Mouse (Mus musculus) myocyte (in vitro differentiated cells): ENCODE data around the gene D3Ertd254e.

ENCODE experiments used
- CEBPB ChIP-seq: IDR thresholded peaks from 2 replicates; pipeline ENCODE4 v1.6.1; 2011; ENCODE audit warnings: mild to moderate bottlenecking, moderate library complexity; ENCODE audit not compliant: poor library complexity, insufficient read depth, severe bottlenecking
- MAX ChIP-seq: IDR thresholded peaks from one replicate; pipeline ENCODE4 v1.6.1; 2011; ENCODE audit warnings: low read depth, mild to moderate bottlenecking, control low read depth
- MYOG ChIP-seq, 3 experiments: IDR thresholded peaks; one replicate each; pipeline ENCODE4 v1.6.1; 2011; ENCODE audit warnings: control low read depth in 2 of 3, low read depth in 2 of 3, mild to moderate bottlenecking in 2 of 3; ENCODE audit not compliant: insufficient read length in 2 of 3, control insufficient read depth in 1 of 3, insufficient read depth in 1 of 3
- POLR2A ChIP-seq: IDR thresholded peaks from one replicate; pipeline ENCODE4 v1.6.1; 2011; ENCODE audit warnings: low read depth, mild to moderate bottlenecking, control low read depth, moderate library complexity; ENCODE audit not compliant: insufficient read length
- POLR2AphosphoS2 ChIP-seq: IDR thresholded peaks from one replicate; pipeline ENCODE4 v1.6.1; 2011; ENCODE audit warnings: low read depth, control low read depth; ENCODE audit not compliant: insufficient read length
- TCF12 ChIP-seq: IDR thresholded peaks from one replicate; pipeline ENCODE4 v1.6.1; 2011; ENCODE audit warnings: mild to moderate bottlenecking, control low read depth; ENCODE audit not compliant: poor library complexity, insufficient read depth, severe bottlenecking
- TCF3 ChIP-seq: IDR thresholded peaks from one replicate; pipeline ENCODE4 v1.6.1; 2011; ENCODE audit warnings: low read depth, control low read depth; ENCODE audit not compliant: insufficient read length
- USF1 ChIP-seq: IDR thresholded peaks from one replicate; pipeline ENCODE4 v1.6.1; 2011; ENCODE audit warnings: low read depth, mild to moderate bottlenecking, control low read depth, moderate library complexity

DNA sequence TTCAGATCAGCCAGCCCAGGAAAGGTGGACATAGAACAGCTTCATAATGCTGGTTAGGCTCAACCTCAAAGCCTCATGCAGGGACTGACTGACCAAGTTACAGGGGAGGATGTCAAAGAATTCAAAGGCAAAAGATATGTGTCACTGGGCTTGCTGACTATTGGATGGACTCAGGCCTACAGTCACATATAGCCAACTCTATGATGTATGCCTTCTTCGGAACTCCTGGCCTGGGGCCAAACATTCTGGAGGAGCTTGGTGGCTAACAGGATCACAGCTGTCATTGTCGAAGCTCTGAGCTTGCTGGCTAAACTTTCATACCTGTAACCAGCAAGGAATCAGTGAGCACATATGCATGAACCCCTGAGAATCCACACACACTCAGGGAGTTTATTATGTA, 60.1 kb downstream of the D3Ertd254e start:
- TF ChIP-seq POLR2A = no peak
- no peak for TF ChIP-seq MAX
- TF ChIP-seq TCF12 = no peak
- TF ChIP-seq USF1 = no peak
- TF ChIP-seq POLR2AphosphoS2 = no peak
- TF ChIP-seq TCF3 = no peak
- no peak for TF ChIP-seq MYOG (IDR thresholded peaks at IDR 0.05; ENCODE audit: control insufficient read depth in 1 of 3, insufficient read depth in 1 of 3, insufficient read length in 2 of 3, low read depth in 2 of 3)
- no peak for TF ChIP-seq CEBPB
